10 mouse cellular contexts compared by ENCODE assay signal in the genomic region with DNA sequence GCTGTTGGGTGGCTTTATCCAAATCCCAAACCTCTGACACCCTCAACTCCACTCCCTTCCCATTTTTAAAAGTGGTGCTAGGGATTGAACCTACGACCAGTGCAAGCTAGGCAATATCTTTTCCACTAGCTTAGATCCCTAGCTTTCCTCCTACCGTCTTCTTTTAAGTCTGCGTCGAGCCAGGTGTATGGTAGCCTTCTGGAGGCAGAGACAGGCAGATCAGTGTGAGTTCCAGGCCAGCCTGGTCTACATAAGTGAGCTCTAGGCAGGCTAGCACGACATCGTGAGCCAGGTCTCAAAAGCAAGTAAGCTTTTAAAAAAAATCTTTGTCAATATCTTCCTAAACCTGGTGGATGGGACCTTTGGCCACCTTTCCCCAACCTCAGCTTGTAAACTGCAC. TPM values are rescaled to one million over a fixed set of nuclear protein-coding genes. Genes with fewer than 3 reads are reported as not detected.
DNase-seq lines count a peak whose midpoint lies in the region; ATAC-seq and TF ChIP-seq lines count a peak whose summit lies in the region.
"Had no signal": no experiment of that assay in that cellular context is flagged by ENCODE, and none has a peak within 500 bp of the region (broad histone marks: within the 10 kb centered on the region; RNA-seq: fewer than 3 reads in every experiment).

No protein-coding gene starts in this region.

- H3K36me3 ChIP-seq in embryonic facial prominence, embryonic 11.5 days (replicated peaks; ENCODE audit: control insufficient read depth, insufficient read depth, low read depth, low read length), result no peaks in the 10 kb centered on the region
- H3K36me3 ChIP-seq in embryonic facial prominence, embryonic 10.5 days (replicated peaks), result peaks cover 17% of the 10 kb centered on the region
- peaks cover 18% of the 10 kb centered on the region for H3K36me3 ChIP-seq in heart, embryonic 10.5 days
- H3K36me3 ChIP-seq in hindbrain, postnatal 0 days (ENCODE audit: insufficient read depth, low read length), result no peaks in the 10 kb centered on the region
- no peaks in the 10 kb centered on the region for H3K36me3 ChIP-seq in hindbrain, embryonic 11.5 days (ENCODE audit: control insufficient read depth, insufficient read depth, low read length)
- H3K36me3 ChIP-seq: hindbrain, embryonic 15.5 days had no signal

- no peaks in the 10 kb centered on the region for H3K27me3 ChIP-seq in embryonic facial prominence, embryonic 11.5 days (ENCODE audit: control insufficient read depth, insufficient read depth, low read length)
- peaks cover 5% of the 10 kb centered on the region; the same call in 1 of the 2 replicates for H3K27me3 ChIP-seq in embryonic facial prominence, embryonic 10.5 days (replicated peaks; ENCODE audit: low read depth, poor library complexity, severe bottlenecking)
- H3K27me3 ChIP-seq in heart, embryonic 10.5 days (ENCODE audit: insufficient read depth, poor library complexity, severe bottlenecking), result peaks cover 3% of the 10 kb centered on the region; the same call in 1 of the 2 replicates
- H3K27me3 ChIP-seq in hindbrain, postnatal 0 days (ENCODE audit: insufficient read depth, low read length), result no peaks in the 10 kb centered on the region
- no peaks in the 10 kb centered on the region for H3K27me3 ChIP-seq in hindbrain, embryonic 11.5 days (ENCODE audit: control insufficient read depth, insufficient read depth, low read length)
- H3K27me3 ChIP-seq: embryonic facial prominence, embryonic 13.5 days; hindbrain, embryonic 15.5 days had no signal

- intact Hi-C loops in left cerebral cortex, postnatal 4 days (cut with DNase I), result no loop called here

- ATAC-seq in embryonic facial prominence, embryonic 11.5 days (replicated peaks; ENCODE audit: insufficient number of reproducible peaks, low FRiP score, low TSS enrichment, low read depth), result no peak
- no peak for ATAC-seq in hindbrain, postnatal 0 days
- no peak for ATAC-seq in hindbrain, embryonic 11.5 days (ENCODE audit: low FRiP score)

- H3K9ac ChIP-seq in embryonic facial prominence, embryonic 11.5 days (replicated peaks; ENCODE audit: low read length), result peak overlapping the region; percentile 37; the same call in 1 of the 2 replicates
- H3K9ac ChIP-seq in hindbrain, postnatal 0 days (replicated peaks; ENCODE audit: low read length), result 0 out of 2 replicates have a peak overlapping the region, but pooled peaks have one; percentile 9
- no peak overlapping the region for H3K9ac ChIP-seq in hindbrain, embryonic 11.5 days (ENCODE audit: low read depth, low read length)
- H3K9ac ChIP-seq: hindbrain, embryonic 15.5 days had no signal

- H3K4me3 ChIP-seq in embryonic facial prominence, embryonic 11.5 days (ENCODE audit: low read depth, low read length), result no peak overlapping the region
- no peak overlapping the region for H3K4me3 ChIP-seq in embryonic facial prominence, embryonic 10.5 days
- no peak overlapping the region for H3K4me3 ChIP-seq in heart, embryonic 10.5 days
- no peak overlapping the region for H3K4me3 ChIP-seq in hindbrain, postnatal 0 days (ENCODE audit: low read length)
- H3K4me3 ChIP-seq in hindbrain, embryonic 11.5 days (ENCODE audit: low read depth, low read length), result no peak overlapping the region

- no peaks in the 10 kb centered on the region for H3K9me3 ChIP-seq in embryonic facial prominence, embryonic 11.5 days (replicated peaks; ENCODE audit: control insufficient read depth, low read length)
- no peaks in the 10 kb centered on the region for H3K9me3 ChIP-seq in embryonic facial prominence, embryonic 10.5 days
- no peaks in the 10 kb centered on the region for H3K9me3 ChIP-seq in heart, embryonic 10.5 days
- H3K9me3 ChIP-seq in hindbrain, postnatal 0 days (ENCODE audit: low read length), result no peaks in the 10 kb centered on the region
- H3K9me3 ChIP-seq in hindbrain, embryonic 11.5 days (ENCODE audit: control insufficient read depth, low read length), result no peaks in the 10 kb centered on the region
- H3K9me3 ChIP-seq: embryonic facial prominence, embryonic 13.5 days; hindbrain, embryonic 15.5 days had no signal

- 89% methylated on average over 6 of the region's 6 CpGs for WGBS in embryonic facial prominence, embryonic 11.5 days
- 89% methylated on average over 6 of the region's 6 CpGs for WGBS in embryonic facial prominence, embryonic 10.5 days
- 90% methylated on average over 6 of the region's 6 CpGs for WGBS in heart, embryonic 10.5 days
- 93% methylated on average over 6 of the region's 6 CpGs for WGBS in hindbrain, postnatal 0 days
- WGBS in hindbrain, embryonic 11.5 days, result 89% methylated on average over 6 of the region's 6 CpGs

- no peak overlapping the region for H3K27ac ChIP-seq in embryonic facial prominence, embryonic 11.5 days (replicated peaks; ENCODE audit: low read depth, low read length)
- no peak overlapping the region; the same call in 1 of the 2 replicates for H3K27ac ChIP-seq in embryonic facial prominence, embryonic 10.5 days (replicated peaks)
- 0 out of 2 replicates have a peak overlapping the region, but pooled peaks have one; percentile 42 for H3K27ac ChIP-seq in heart, embryonic 10.5 days
- no peak overlapping the region for H3K27ac ChIP-seq in hindbrain, postnatal 0 days
- no peak overlapping the region for H3K27ac ChIP-seq in hindbrain, embryonic 11.5 days (ENCODE audit: low read depth, low read length)
- H3K27ac ChIP-seq: embryonic facial prominence, embryonic 13.5 days; hindbrain, embryonic 15.5 days had no signal

- no peaks in the 10 kb centered on the region for H3K4me1 ChIP-seq in embryonic facial prominence, embryonic 11.5 days (ENCODE audit: control insufficient read depth, insufficient read depth, low read length)
- peaks cover 18% of the 10 kb centered on the region for H3K4me1 ChIP-seq in embryonic facial prominence, embryonic 10.5 days
- peaks cover 12% of the 10 kb centered on the region; the same call in 1 of the 2 replicates for H3K4me1 ChIP-seq in heart, embryonic 10.5 days
- H3K4me1 ChIP-seq in hindbrain, postnatal 0 days (ENCODE audit: insufficient read depth, low read length), result no peaks in the 10 kb centered on the region
- H3K4me1 ChIP-seq in hindbrain, embryonic 11.5 days (replicated peaks; ENCODE audit: control insufficient read depth, insufficient read depth, low read length), result no peaks in the 10 kb centered on the region
- H3K4me1 ChIP-seq: hindbrain, embryonic 15.5 days had no signal

- H3K4me2 ChIP-seq in embryonic facial prominence, embryonic 11.5 days (ENCODE audit: low read depth, low read length), result no peak overlapping the region
- no peak overlapping the region for H3K4me2 ChIP-seq in hindbrain, postnatal 0 days (ENCODE audit: low read depth, low read length)
- H3K4me2 ChIP-seq in hindbrain, embryonic 11.5 days (replicated peaks; ENCODE audit: low read depth, low read length), result no peak overlapping the region

- TF ChIP-seq CTCF in hindbrain, postnatal 0 days (IDR thresholded peaks at IDR 0.05; ENCODE audit: low read depth), result no peak

- no peak for DNase-seq in embryonic facial prominence, embryonic 11.5 days (ENCODE audit: low spot score)
- DNase-seq in embryonic facial prominence, embryonic 10.5 days (ENCODE audit: low spot score), result no peak
- DNase-seq in heart, embryonic 10.5 days (ENCODE audit: low spot score), result no peak
- DNase-seq in heart, adult 8-10 months (ENCODE audit: low spot score), result no peak
- no peak for DNase-seq in hindbrain, postnatal 0 days (ENCODE audit: low spot score)
- DNase-seq in hindbrain, embryonic 11.5 days (ENCODE audit: low spot score), result no peak
- no peak for DNase-seq in left cerebral cortex, postnatal 4 days

RNA-seq across cellular contexts. Expression of gene Agtrap, which starts 11.9 kb away (rescaled TPM):
- polyA plus RNA-seq in embryonic facial prominence, embryonic 11.5 days (2014; fragmentation: Nextera tagmentation; extraction: Ambion mirVana), result 7.0 and 10.3 TPM in 2 replicates
- polyA plus RNA-seq in embryonic facial prominence, embryonic 10.5 days (2016; fragmentation: Nextera tagmentation; extraction: Ambion mirVana), result 13.2 and 14.8 TPM in 2 replicates
- polyA plus RNA-seq in heart, embryonic 10.5 days (2016; fragmentation: Nextera tagmentation; extraction: Ambion mirVana), result 20.8 and 25.5 TPM in 2 replicates
- 10 to 100 TPM; 45.2 to 51.5 (median 48.2) TPM for total RNA-seq in heart, adult 8-10 months (2022)
- 6.2 and 7.6 TPM in 2 replicates for total RNA-seq in hindbrain, postnatal 0 days (2014; rRNA removed)
- polyA plus RNA-seq in hindbrain, postnatal 0 days (2015; fragmentation: Nextera tagmentation; extraction: Ambion mirVana), result 9.9 and 10.4 TPM in 2 replicates
- 8.8 and 10.9 TPM in 2 replicates for polyA plus RNA-seq in hindbrain, embryonic 11.5 days (2014; fragmentation: Nextera tagmentation; extraction: Ambion mirVana)
- total RNA-seq in left cerebral cortex, postnatal 4 days (2021), result 1 to 10 TPM; 4.2 to 4.6 TPM

RNA-seq across cellular contexts. Expression of gene Mthfr, which starts 37.0 kb away (rescaled TPM):
- 13.5 and 14.1 TPM in 2 replicates for polyA plus RNA-seq in embryonic facial prominence, embryonic 11.5 days (2014; fragmentation: Nextera tagmentation; extraction: Ambion mirVana)
- 25.2 and 25.4 TPM in 2 replicates for polyA plus RNA-seq in embryonic facial prominence, embryonic 10.5 days (2016; fragmentation: Nextera tagmentation; extraction: Ambion mirVana)
- polyA plus RNA-seq in heart, embryonic 10.5 days (2016; fragmentation: Nextera tagmentation; extraction: Ambion mirVana), result 13.5 and 15.6 TPM in 2 replicates
- 1 to 10 TPM; 8.0 to 9.8 (median 8.6) TPM for total RNA-seq in heart, adult 8-10 months (2022)
- 46.0 and 52.4 TPM in 2 replicates for total RNA-seq in hindbrain, postnatal 0 days (2014; rRNA removed)
- 9.3 and 10.6 TPM in 2 replicates for polyA plus RNA-seq in hindbrain, postnatal 0 days (2015; fragmentation: Nextera tagmentation; extraction: Ambion mirVana)
- 18.0 and 19.6 TPM in 2 replicates for polyA plus RNA-seq in hindbrain, embryonic 11.5 days (2014; fragmentation: Nextera tagmentation; extraction: Ambion mirVana)
- total RNA-seq in left cerebral cortex, postnatal 4 days (2021), result 10 to 100 TPM; 17.5 to 18.4 TPM

RNA-seq across cellular contexts. Expression of gene Clcn6, which starts 37.3 kb away (rescaled TPM):
- polyA plus RNA-seq in embryonic facial prominence, embryonic 11.5 days (2014; fragmentation: Nextera tagmentation; extraction: Ambion mirVana), result 8.9 and 9.8 TPM in 2 replicates
- polyA plus RNA-seq in embryonic facial prominence, embryonic 10.5 days (2016; fragmentation: Nextera tagmentation; extraction: Ambion mirVana), result 10.3 and 12.0 TPM in 2 replicates
- polyA plus RNA-seq in heart, embryonic 10.5 days (2016; fragmentation: Nextera tagmentation; extraction: Ambion mirVana), result 8.0 and 8.4 TPM in 2 replicates
- 1 to 10 TPM; 7.1 to 9.8 (median 8.9) TPM for total RNA-seq in heart, adult 8-10 months (2022)
- 58.6 and 60.7 TPM in 2 replicates for total RNA-seq in hindbrain, postnatal 0 days (2014; rRNA removed)
- 22.0 and 24.4 TPM in 2 replicates for polyA plus RNA-seq in hindbrain, postnatal 0 days (2015; fragmentation: Nextera tagmentation; extraction: Ambion mirVana)
- polyA plus RNA-seq in hindbrain, embryonic 11.5 days (2014; fragmentation: Nextera tagmentation; extraction: Ambion mirVana), result 21.7 and 26.2 TPM in 2 replicates
- 10 to 100 TPM; 86.1 to 86.6 TPM for total RNA-seq in left cerebral cortex, postnatal 4 days (2021)

RNA-seq across cellular contexts. Expression of gene Mad2l2, which starts 54.3 kb away (rescaled TPM):
- 75.3 and 83.4 TPM in 2 replicates for polyA plus RNA-seq in embryonic facial prominence, embryonic 11.5 days (2014; fragmentation: Nextera tagmentation; extraction: Ambion mirVana)
- 63.3 and 67.3 TPM in 2 replicates for polyA plus RNA-seq in embryonic facial prominence, embryonic 10.5 days (2016; fragmentation: Nextera tagmentation; extraction: Ambion mirVana)
- 43.3 and 51.9 TPM in 2 replicates for polyA plus RNA-seq in heart, embryonic 10.5 days (2016; fragmentation: Nextera tagmentation; extraction: Ambion mirVana)
- total RNA-seq in heart, adult 8-10 months (2022), result 10 to 100 TPM in 3 of 4 experiments, 1 to 10 TPM in 1; 6.9 to 13.6 (median 11.7) TPM
- total RNA-seq in hindbrain, postnatal 0 days (2014; rRNA removed), result 39.9 and 56.5 TPM in 2 replicates
- 99.7 and 102 TPM in 2 replicates for polyA plus RNA-seq in hindbrain, postnatal 0 days (2015; fragmentation: Nextera tagmentation; extraction: Ambion mirVana)
- polyA plus RNA-seq in hindbrain, embryonic 11.5 days (2014; fragmentation: Nextera tagmentation; extraction: Ambion mirVana), result 82.5 and 88.2 TPM in 2 replicates
- 10 to 100 TPM; 53.0 to 55.4 TPM for total RNA-seq in left cerebral cortex, postnatal 4 days (2021)

RNA-seq across cellular contexts. Expression of gene Draxin, which starts 54.6 kb away (rescaled TPM):
- polyA plus RNA-seq in embryonic facial prominence, embryonic 11.5 days (2014; fragmentation: Nextera tagmentation; extraction: Ambion mirVana), result 1.2 and 2.2 TPM in 2 replicates
- polyA plus RNA-seq in embryonic facial prominence, embryonic 10.5 days (2016; fragmentation: Nextera tagmentation; extraction: Ambion mirVana), result 1.5 and 2.4 TPM in 2 replicates
- polyA plus RNA-seq in heart, embryonic 10.5 days (2016; fragmentation: Nextera tagmentation; extraction: Ambion mirVana), result 0.12 and 0.48 TPM in 2 replicates
- under 1 TPM; 0.06 to 0.20 (median 0.07) TPM for total RNA-seq in heart, adult 8-10 months (2022)
- total RNA-seq in hindbrain, postnatal 0 days (2014; rRNA removed), result 42.3 and 44.9 TPM in 2 replicates
- 7.2 TPM in 2 replicates for polyA plus RNA-seq in hindbrain, postnatal 0 days (2015; fragmentation: Nextera tagmentation; extraction: Ambion mirVana)
- 12.8 and 13.8 TPM in 2 replicates for polyA plus RNA-seq in hindbrain, embryonic 11.5 days (2014; fragmentation: Nextera tagmentation; extraction: Ambion mirVana)
- total RNA-seq in left cerebral cortex, postnatal 4 days (2021), result 10 to 100 TPM; 41.9 to 46.4 TPM
- polyA plus RNA-seq: heart, embryonic 16.5 days had no signal
